Mouse (Mus musculus) intestine, postnatal 0 days (tissue): Measurements from ENCODE around the gene Itfg1. TPM values are rescaled to one million over a fixed set of nuclear protein-coding genes. Genes with fewer than 3 reads are reported as not detected.
"Not testable (repeated sequence)": the region's sequence is repeated elsewhere in the genome, so short reads cannot be mapped to it uniquely, and the experiment has no call there.

Source experiments
- ATAC-seq: fragments of 200-750 bp; cut with Nextera tagmentation; 2 replicates; pipeline ENCODE4 v1.8.0; 2017; ENCODE audit warnings: mild to moderate bottlenecking, moderate TSS enrichment, moderate library complexity
- H3K27ac ChIP-seq: fragments of 300-500 bp; sonication (generic); 2 replicates; pipeline ENCODE4 v1.5.1; 2014; ENCODE audit warnings: mild to moderate bottlenecking, low read depth, low read length, moderate library complexity
- H3K27me3 ChIP-seq: fragments of 300-500 bp; sonication (generic); replicated peaks from 2 replicates; pipeline ENCODE4 v1.6.1; 2014; ENCODE audit warnings: low read length, mixed read lengths; ENCODE audit not compliant: control insufficient read depth, insufficient read depth
- H3K36me3 ChIP-seq: fragments of 300-500 bp; sonication (generic); 2 replicates; pipeline ENCODE4 v1.6.1; 2014; ENCODE audit warnings: mild to moderate bottlenecking, moderate library complexity; ENCODE audit not compliant: control insufficient read depth, insufficient read depth
- H3K4me1 ChIP-seq: fragments of 300-500 bp; sonication (generic); replicated peaks from 2 replicates; pipeline ENCODE4 v1.6.1; 2014; ENCODE audit warnings: antibody characterized with exemption, low read length, mixed read lengths; ENCODE audit not compliant: control insufficient read depth, insufficient read depth
- H3K4me2 ChIP-seq: fragments of 300-500 bp; sonication (generic); replicated peaks from 2 replicates; pipeline ENCODE4 v1.6.1; 2014; ENCODE audit warnings: low read depth, mild to moderate bottlenecking, moderate library complexity
- H3K4me3 ChIP-seq: fragments of 300-500 bp; sonication (generic); 2 replicates; pipeline ENCODE4 v1.5.1; 2014; ENCODE audit warnings: low read depth, low read length
- H3K9ac ChIP-seq: fragments of 300-500 bp; sonication (generic); 2 replicates; pipeline ENCODE4 v1.6.1; 2014; ENCODE audit warnings: mild to moderate bottlenecking, low read depth, low read length
- H3K9me3 ChIP-seq: fragments of 300-500 bp; sonication (generic); 2 replicates; pipeline ENCODE4 v1.6.1; 2016; ENCODE audit warnings: mixed run types; ENCODE audit not compliant: control insufficient read depth
- CTCF ChIP-seq: sonication (generic); IDR thresholded peaks from 2 replicates; pipeline ENCODE4 v1.5.1; 2016; ENCODE audit warnings: low read depth, mild to moderate bottlenecking, control low read depth, antibody characterized with exemption, moderate library complexity
- WGBS: fragments of 180-500 bp; shearing (Covaris S2); extraction: QIAGEN DNeasy Blood & Tissue Kit; methylation state at CpG from one replicate; pipeline ENCODE4 v1.1.7; 2014; 5-methylcytosine and 5-hydroxymethylcytosine counted together
- polyA plus RNA-seq: library from polyadenylated mRNA; unstranded; fragments of >200 nt; fragmentation: Nextera tagmentation; extraction: Ambion mirVana; gene quantifications from 2 replicates; pipeline ENCODE4 v1.2.1, GENCODE M21; 2015

Itfg1 gene
- polyA plus RNA-seq, 1 experiment from 2014 or later = 56.4 TPM

GRCm38 (mm10) chr8:85860612-85861011 is 19.9 kb upstream of the Itfg1 start:
- ATAC-seq = no peak
- Histone ChIP-seq H3K4me2 (no peak overlapping the region), H3K9me3 (no peaks in the 10 kb centered on the region), H3K27ac (no peak overlapping the region), H3K4me1 (no peaks in the 10 kb centered on the region), H3K27me3 (no peaks in the 10 kb centered on the region), H3K4me3 (no peak overlapping the region), H3K9ac (no peak overlapping the region), H3K36me3 (no peaks in the 10 kb centered on the region)
- WGBS = 70% methylated on average over 5 of the region's 5 CpGs
- no peak for TF ChIP-seq CTCF

- not testable (repeated sequence) for H3K36me3 ChIP-seq, H3K9ac ChIP-seq, H3K4me1 ChIP-seq, H3K9me3 ChIP-seq, H3K27ac ChIP-seq, ATAC-seq, H3K27me3 ChIP-seq, H3K4me3 ChIP-seq
- WGBS = 25% methylated on average over 11 of the region's 11 CpGs
- 0 out of 2 replicates have a peak overlapping the region, but pooled peaks have one; percentile 9 for H3K4me2 ChIP-seq
These were observed 16.6 kb upstream of the Itfg1 start for GRCm38 (mm10) chr8:85857227-85857896.

- no peak for ATAC-seq
- no peaks in the 10 kb centered on the region for H3K27me3 ChIP-seq
- no peak overlapping the region for H3K27ac ChIP-seq
- WGBS = 87% methylated on average over 19 of the region's 19 CpGs
- no peak overlapping the region for H3K4me3 ChIP-seq
- H3K4me2 ChIP-seq = no peak overlapping the region
- peaks cover 4% of the 10 kb centered on the region; the same call in 1 of the 2 replicates for H3K36me3 ChIP-seq
- H3K9me3 ChIP-seq = no peaks in the 10 kb centered on the region
- no peaks in the 10 kb centered on the region for H3K4me1 ChIP-seq
- no peak overlapping the region for H3K9ac ChIP-seq
- no peak for TF ChIP-seq CTCF
These were observed 13.8 kb upstream of the Itfg1 start for GRCm38 (mm10) chr8:85854220-85855123.

- no peak overlapping the region for H3K9ac ChIP-seq
- H3K36me3 ChIP-seq = no peaks in the 10 kb centered on the region
- no peak overlapping the region for H3K4me3 ChIP-seq
- H3K27ac ChIP-seq = no peak overlapping the region
- no peaks in the 10 kb centered on the region for H3K9me3 ChIP-seq
- H3K4me2 ChIP-seq = no peak overlapping the region
- no peak for TF ChIP-seq CTCF
- H3K27me3 ChIP-seq = no peaks in the 10 kb centered on the region
- no peak for ATAC-seq
- peaks cover 6% of the 10 kb centered on the region; the same call in 1 of the 2 replicates for H3K4me1 ChIP-seq
These were observed 5.2 kb upstream of the Itfg1 start for GRCm38 (mm10) chr8:85845887-85846286.

GRCm38 (mm10) chr8:85841489-85841795 is 721 bp upstream of the Itfg1 start:
- H3K36me3 ChIP-seq = no peaks in the 10 kb centered on the region
- peak overlapping the region; percentile 87 for H3K9ac ChIP-seq
- H3K4me1 ChIP-seq = peaks cover 9% of the 10 kb centered on the region
- WGBS = 6% methylated on average over 4 of the region's 4 CpGs
- H3K4me2 ChIP-seq = peak overlapping the region; percentile 72
- ATAC-seq = no peak
- no peak for TF ChIP-seq CTCF
- H3K9me3 ChIP-seq = no peaks in the 10 kb centered on the region
- H3K4me3 ChIP-seq = peak overlapping the region; percentile 72
- 0 out of 2 replicates have a peak overlapping the region, but pooled peaks have one; percentile 98 for H3K27ac ChIP-seq
- H3K27me3 ChIP-seq = no peaks in the 10 kb centered on the region

GRCm38 (mm10) chr8:85839916-85840656 is 635 bp downstream of the Itfg1 start:
- TF ChIP-seq CTCF = 0 out of 2 replicates have a peak, but pooled peaks have one; percentile 18
- H3K27me3 ChIP-seq = no peaks in the 10 kb centered on the region
- H3K4me2 ChIP-seq = peak overlapping the region; percentile 72
- no peak; the same call in 1 of the 2 replicates for ATAC-seq
- no peaks in the 10 kb centered on the region for H3K9me3 ChIP-seq
- peaks cover 9% of the 10 kb centered on the region for H3K4me1 ChIP-seq
- H3K36me3 ChIP-seq = peaks cover 7% of the 10 kb centered on the region
- H3K9ac ChIP-seq = peak overlapping the region; percentile 87
- WGBS = 1% methylated on average over 20 of the region's 21 CpGs
- peak overlapping the region; percentile 72 for H3K4me3 ChIP-seq
- H3K27ac ChIP-seq = peak overlapping the region; percentile 98
